Mouse (Mus musculus): Measurements from ENCODE around the gene Glul. TPM values are rescaled to one million over a fixed set of nuclear protein-coding genes. Genes with fewer than 3 reads are reported as not detected.
"Not testable (repeated sequence)": the region's sequence is repeated elsewhere in the genome, so short reads cannot be mapped to it uniquely, and the experiment has no call there.

Gene Glul
- 1,000 to 10,000 TPM; 1,896 to 2,040 TPM for total RNA-seq (2021)
- long read RNA-seq, experiment 1, transcript Glul-201 (7 exons, 2,792 nt), result major isoform, 53 of 68 reads
- long read RNA-seq, experiment 1, partial matches to known transcripts, result 10 of 68 reads
- long read RNA-seq, experiment 1, other reads (novel, unspliced or antisense), result 5 of 68 reads
- long read RNA-seq, experiment 2, transcript Glul-201 (7 exons, 2,792 nt), result major isoform, 51 of 82 reads
- long read RNA-seq, experiment 2, partial matches to known transcripts, result 9 of 82 reads
- long read RNA-seq, experiment 2, other reads (novel, unspliced or antisense), result 22 of 82 reads

GRCm38 (mm10) chr1:153899731-153900380, at the start of gene Glul, which contains the start of gene Teddm2:
Gene Glul, plus strand, starts transcription at chr1:153899944.
Gene Teddm2, minus strand, starts transcription at chr1:153900228.
- TF ChIP-seq CTCF (IDR thresholded peaks at IDR 0.05), result no peak
- H3K4me3 ChIP-seq, result peak within 1 kb of the TSS; percentile 59
- H3K27ac ChIP-seq, result peak within 1 kb of the TSS; percentile 88
- peak; percentile 89 to 94 for DNase-seq (ENCODE audit: extremely low spot score in 1 of 2, low spot score in 2 of 2)
- intact Hi-C loops (cut with DNase I), result loop anchor here (5.0 kb wide), 1 partner anchor 827 kb away; no protein-coding TSS in a partner anchor

- intact Hi-C loops (cut with DNase I); DNase-seq (ENCODE audit: extremely low spot score in 1 of 2, low spot score in 2 of 2); H3K27ac ChIP-seq; H3K4me3 ChIP-seq: not testable (repeated sequence)
These were observed 47.0 kb upstream of the Glul start for GRCm38 (mm10) chr1:153852696-153853095.

GRCm38 (mm10) chr1:153855946-153856345, 43.8 kb upstream of the Glul start:
- intact Hi-C loops (cut with DNase I), result no loop called here
- DNase-seq (ENCODE audit: extremely low spot score in 1 of 2, low spot score in 2 of 2), result no peak
- no peak overlapping the region for H3K27ac ChIP-seq
- H3K4me3 ChIP-seq, result no peak overlapping the region
- no peak for TF ChIP-seq CTCF (IDR thresholded peaks at IDR 0.05)

GRCm38 (mm10) chr1:153874045-153874444, 25.7 kb upstream of the Glul start, which contains the start of gene Teddm1b:
Gene Teddm1b, plus strand, starts transcription at chr1:153874345.
- intact Hi-C loops (cut with DNase I), result no loop called here
- DNase-seq (ENCODE audit: extremely low spot score in 1 of 2, low spot score in 2 of 2), result no peak
- Histone ChIP-seq H3K4me3 (no peak within 1 kb of the TSS), H3K27ac (no peak within 1 kb of the TSS)
- TF ChIP-seq CTCF (IDR thresholded peaks at IDR 0.05), result no peak

- DNase-seq (ENCODE audit: extremely low spot score in 1 of 2, low spot score in 2 of 2); H3K4me3 ChIP-seq; intact Hi-C loops (cut with DNase I); H3K27ac ChIP-seq: not testable (repeated sequence)
These were observed 19.4 kb upstream of the Glul start for GRCm38 (mm10) chr1:153880391-153880790.

GRCm38 (mm10) chr1:153886024-153886633, 13.6 kb upstream of the Glul start:
- H3K27ac ChIP-seq, result no peak overlapping the region
- TF ChIP-seq CTCF (IDR thresholded peaks at IDR 0.05), result no peak
- no peak overlapping the region for H3K4me3 ChIP-seq
- intact Hi-C loops (cut with DNase I), result no loop called here
- DNase-seq (ENCODE audit: extremely low spot score in 1 of 2, low spot score in 2 of 2), result no peak

- H3K4me3 ChIP-seq, result no peak overlapping the region
- TF ChIP-seq CTCF (IDR thresholded peaks at IDR 0.05), result no peak
- H3K27ac ChIP-seq, result no peak overlapping the region
- DNase-seq (ENCODE audit: extremely low spot score in 1 of 2, low spot score in 2 of 2), result no peak
- intact Hi-C loops (cut with DNase I), result no loop called here
These were observed 9.6 kb upstream of the Glul start for GRCm38 (mm10) chr1:153890121-153890520.

GRCm38 (mm10) chr1:153891442-153891841, 8.3 kb upstream of the Glul start, which contains the start of gene Teddm1a:
Gene Teddm1a, plus strand, starts transcription at chr1:153891742.
- intact Hi-C loops (cut with DNase I), result no loop called here
- H3K27ac ChIP-seq, result no peak within 1 kb of the TSS
- H3K4me3 ChIP-seq, result no peak within 1 kb of the TSS
- DNase-seq (ENCODE audit: extremely low spot score in 1 of 2, low spot score in 2 of 2), result no peak
- no peak for TF ChIP-seq CTCF (IDR thresholded peaks at IDR 0.05)

- no peak for DNase-seq (ENCODE audit: extremely low spot score in 1 of 2, low spot score in 2 of 2)
- TF ChIP-seq CTCF (IDR thresholded peaks at IDR 0.05), result no peak
- no peak overlapping the region for H3K4me3 ChIP-seq
- intact Hi-C loops (cut with DNase I), result no loop called here
- H3K27ac ChIP-seq, result no peak overlapping the region
These were observed 6.0 kb upstream of the Glul start for GRCm38 (mm10) chr1:153893746-153894145.

GRCm38 (mm10) chr1:153894201-153894893, 5.4 kb upstream of the Glul start:
- no peak overlapping the region for H3K27ac ChIP-seq

GRCm38 (mm10) chr1:153894979-153895378, 4.8 kb upstream of the Glul start:
- no peak overlapping the region for H3K4me3 ChIP-seq
- peak; percentile 91 for TF ChIP-seq CTCF (IDR thresholded peaks at IDR 0.05)
- intact Hi-C loops (cut with DNase I), result loop anchor here (1.0 to 5.0 kb wide), 4 partner anchors 137 to 832 kb away; no protein-coding TSS in a partner anchor
- H3K27ac ChIP-seq, result peak overlapping the region; percentile 16; the same call in 1 of the 2 replicates
- DNase-seq (ENCODE audit: extremely low spot score in 1 of 2, low spot score in 2 of 2), result peak; percentile 79 to 80

More at GRCm38 (mm10) chr1:153894201-153894893, 5.4 kb upstream of the Glul start:
- no peak for DNase-seq (ENCODE audit: extremely low spot score in 1 of 2, low spot score in 2 of 2)
- H3K4me3 ChIP-seq, result no peak overlapping the region
- intact Hi-C loops (cut with DNase I), result no loop called here
- TF ChIP-seq CTCF (IDR thresholded peaks at IDR 0.05), result no peak
